Mouse (Mus musculus): ENCODE results near the gene Mad1l1.

DNA sequence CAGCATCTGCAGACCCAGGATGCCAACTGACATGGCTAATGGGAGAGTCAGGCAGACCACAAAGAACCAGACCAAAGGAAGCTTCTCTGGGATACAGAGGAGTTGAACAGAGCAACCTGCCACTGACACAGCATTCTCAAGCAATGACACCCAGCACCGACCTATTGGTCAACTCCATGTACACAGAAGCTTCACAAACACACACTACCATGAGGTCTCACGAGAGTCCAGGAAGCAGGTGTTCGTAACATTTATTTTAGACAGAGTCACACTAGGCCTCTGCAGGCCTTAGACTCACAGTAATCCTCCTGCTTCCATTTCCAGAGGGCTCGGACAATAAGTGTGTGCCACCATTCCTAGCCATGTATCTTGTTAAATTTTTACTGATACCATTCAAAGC, 162.3 kb downstream of the Mad1l1 start:
- no peak for TF ChIP-seq CTCF (IDR thresholded peaks at IDR 0.05; ENCODE audit: borderline replicate concordance, insufficient read depth, low read length)
- TF ChIP-seq POLR2A (IDR thresholded peaks at IDR 0.05; ENCODE audit: low read depth, low read length): no peak

Data from embryonic fibroblast, embryonic 13.5 days (primary cell).